In the genomic region with DNA sequence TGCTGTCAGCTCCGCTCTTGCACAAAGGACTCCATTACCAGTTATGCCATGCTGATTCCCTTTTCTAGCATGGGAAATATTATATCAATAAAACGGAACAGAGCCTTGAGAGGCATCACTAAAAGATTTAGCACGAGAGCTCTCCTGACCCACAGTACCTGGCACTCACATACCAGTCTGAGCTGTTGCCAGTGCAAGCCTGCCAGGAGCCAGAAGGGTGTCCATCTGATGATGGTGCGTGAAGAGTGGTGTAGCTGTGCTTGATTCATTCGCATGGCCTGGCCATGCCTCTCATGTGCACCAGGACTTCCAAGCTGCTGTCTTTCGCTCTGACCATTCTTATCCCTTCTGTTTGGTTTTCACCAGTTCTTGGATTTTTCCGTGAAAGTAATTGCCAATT, we compare ENCODE assay signal across 15 mouse cellular contexts.
"Had no signal": no experiment of that assay in that cellular context is flagged by ENCODE, and none has a peak within 500 bp of the region (broad histone marks: within the 10 kb centered on the region; RNA-seq: fewer than 3 reads in every experiment).

No protein-coding gene starts in this region.

- H3K27ac ChIP-seq: limb, embryonic 12.5 days; liver, embryonic 13.5 days; lung, embryonic 15.5 days; macrophage; midbrain, embryonic 15.5 days; stomach, embryonic 15.5 days had no signal

- H3K4me1 ChIP-seq: liver, embryonic 13.5 days; stomach, embryonic 15.5 days had no signal

- H3K9ac ChIP-seq: limb, embryonic 12.5 days; liver, embryonic 13.5 days; liver, postnatal 0 days; lung, embryonic 15.5 days; midbrain, embryonic 15.5 days; stomach, embryonic 15.5 days had no signal

- DNase-seq: kidney, postnatal 25 days; layer of hippocampus, adult 9-11 months; liver; liver, embryonic 13.5 days; liver, postnatal 0 days; lung, postnatal 14 days; right cerebral cortex, postnatal 14 days; thymus, postnatal 36 days had no signal

- H3K9me3 ChIP-seq: limb, embryonic 12.5 days; liver, embryonic 13.5 days; lung, embryonic 15.5 days; midbrain, embryonic 15.5 days; stomach, embryonic 15.5 days had no signal

- H3K4me2 ChIP-seq: limb, embryonic 12.5 days; liver, embryonic 13.5 days; lung, embryonic 15.5 days; midbrain, embryonic 11.5 days; midbrain, embryonic 15.5 days; stomach, embryonic 15.5 days had no signal

- H3K27me3 ChIP-seq: lung, embryonic 15.5 days; stomach, embryonic 15.5 days had no signal

- H3K36me3 ChIP-seq: limb, embryonic 12.5 days; liver, embryonic 13.5 days; lung, embryonic 15.5 days; midbrain, embryonic 15.5 days; stomach, embryonic 15.5 days had no signal

- ATAC-seq: liver, postnatal 0 days; midbrain, embryonic 15.5 days had no signal

- H3K4me3 ChIP-seq: limb, embryonic 12.5 days; liver, embryonic 13.5 days; lung, embryonic 15.5 days; megakaryocyte, embryonic 14.5 days; midbrain, embryonic 15.5 days; stomach, embryonic 15.5 days had no signal
